Mouse (Mus musculus): ENCODE data around the gene Cldn34c2. TPM values are rescaled to one million over a fixed set of nuclear protein-coding genes. Genes with fewer than 3 reads are reported as not detected.
"Not testable (repeated sequence)": the region's sequence is repeated elsewhere in the genome, so short reads cannot be mapped to it uniquely, and the experiment has no call there.

Cldn34c2 gene
- 2.8 TPM in 1 of 2 replicates, not detected in the other for total RNA-seq (2021)
- long read RNA-seq, experiment 1, partial matches to known transcripts = 0 of 1 reads
- long read RNA-seq, experiment 1, other reads (novel, unspliced or antisense) = 1 of 1 reads
- long read RNA-seq, experiment 2, partial matches to known transcripts = 0 of 1 reads
- long read RNA-seq, experiment 2, other reads (novel, unspliced or antisense) = 1 of 1 reads

DNA sequence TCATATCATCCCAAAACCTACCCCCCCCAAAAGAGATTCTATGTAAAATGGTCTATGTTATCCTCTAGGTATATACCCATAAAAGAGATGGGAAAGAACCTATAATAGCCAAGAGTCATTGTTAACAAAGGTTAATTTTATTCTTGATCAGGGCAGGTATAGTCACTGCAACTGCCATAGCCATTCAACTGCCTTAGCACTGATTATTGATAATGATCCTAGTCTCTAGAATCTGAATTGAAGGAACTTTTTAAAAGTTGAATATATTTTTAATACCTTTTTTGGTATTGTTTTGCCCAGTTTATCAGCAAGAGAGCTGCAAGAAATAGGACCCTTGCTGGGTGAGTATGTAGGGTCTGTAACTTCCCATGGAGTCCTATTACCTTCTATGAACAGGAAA is at the start of gene Cldn34c2:
Gene Cldn34c2 (plus strand): TSS at position 301 of the 400 bp plus-strand sequence.
- not testable (repeated sequence) for DNase-seq

- DNase-seq = not testable (repeated sequence)
Measured at GRCm38 (mm10) chrX:123551378-123551777, 30.1 kb upstream of the Cldn34c2 start.

DNA sequence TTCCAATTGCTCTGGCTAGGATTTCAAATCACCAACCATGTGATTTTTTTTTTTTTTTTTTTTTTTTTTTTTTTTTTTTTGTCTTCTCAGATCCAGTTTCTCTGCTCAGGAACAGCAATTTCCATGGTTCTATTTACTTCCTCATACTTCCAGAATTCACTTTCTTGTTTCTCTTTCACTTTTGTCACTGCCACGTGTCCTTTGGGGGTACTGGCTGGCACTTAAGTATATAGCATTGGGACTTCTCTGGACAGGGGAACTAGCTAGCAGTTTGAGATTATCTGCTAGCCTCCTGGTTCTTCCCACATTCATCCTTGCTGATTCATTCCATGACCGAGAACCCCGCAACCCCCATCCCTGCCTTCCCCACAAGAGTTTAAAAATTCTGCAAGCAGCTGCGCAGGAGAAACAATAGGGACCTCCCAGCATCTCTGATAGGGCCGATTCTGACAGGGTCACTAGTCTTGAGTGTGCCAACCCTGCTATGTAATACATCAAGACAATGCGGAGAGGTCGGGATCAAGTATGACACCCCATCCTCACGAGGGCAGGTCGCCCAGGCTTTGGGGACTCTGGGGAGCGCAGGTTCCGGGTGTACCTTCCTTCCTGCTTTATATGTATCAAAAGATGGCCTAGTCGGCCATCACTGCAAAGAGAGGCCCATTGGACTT is 30.8 kb downstream of the Cldn34c2 start:
- DNase-seq = peak; percentile 4

Other genes with a start within 250 kb of the Cldn34c2 start
- not detected in 2 replicates for gene Gm17467, start 123.1 kb downstream of the Cldn34c2 start, total RNA-seq (2021)
- gene Cldn34c3, start 212.0 kb downstream of the Cldn34c2 start, total RNA-seq (2021) = not detected in 2 replicates

Data from adrenal gland, postnatal 14 days (tissue).